Mouse (Mus musculus) cerebellum, adult 8-10 months (tissue): ENCODE measurements around the gene Hspa12b.

Experiments
- DNase-seq: peaks from one replicate; pipeline ENCODE4 v3.0.0; 2022

Gene Hspa12b

GRCm38 (mm10) chr2:131130849-131131248 is 3.8 kb downstream of the Hspa12b start:
- no peak for DNase-seq

GRCm38 (mm10) chr2:131132111-131132888 is 5.2 kb downstream of the Hspa12b start:
- no peak for DNase-seq

GRCm38 (mm10) chr2:131132930-131133547 is 6.0 kb downstream of the Hspa12b start, which contains the start of gene Gm11037:
TSS of gene Gm11037 (plus strand) at chr2:131133497.
- DNase-seq, result no peak

DNA sequence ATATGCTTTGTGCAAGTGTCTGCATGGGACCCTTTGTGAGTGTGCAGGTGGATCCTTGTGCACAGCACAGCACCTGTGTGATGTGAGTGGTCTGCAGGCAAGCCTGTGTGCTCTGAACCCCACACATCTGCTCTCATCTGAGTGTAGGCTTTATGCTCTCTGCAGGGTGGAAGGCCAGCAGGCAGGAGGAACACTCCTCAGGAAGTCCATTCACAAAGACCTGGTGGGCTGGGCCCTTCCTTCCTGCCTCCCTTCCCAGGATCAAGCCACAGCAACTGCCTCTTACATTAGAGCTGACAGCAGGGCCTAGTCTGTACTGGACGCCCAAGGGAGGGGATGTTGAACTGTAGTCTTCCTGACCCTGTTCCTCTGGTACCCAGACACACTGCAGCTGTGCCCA is 7.3 kb downstream of the Hspa12b start:
- DNase-seq, result no peak

- no peak for DNase-seq
Measured at GRCm38 (mm10) chr2:131134826-131135400, 7.8 kb downstream of the Hspa12b start.

- DNase-seq, result no peak
Measured at GRCm38 (mm10) chr2:131135521-131136139, 8.6 kb downstream of the Hspa12b start.

DNA sequence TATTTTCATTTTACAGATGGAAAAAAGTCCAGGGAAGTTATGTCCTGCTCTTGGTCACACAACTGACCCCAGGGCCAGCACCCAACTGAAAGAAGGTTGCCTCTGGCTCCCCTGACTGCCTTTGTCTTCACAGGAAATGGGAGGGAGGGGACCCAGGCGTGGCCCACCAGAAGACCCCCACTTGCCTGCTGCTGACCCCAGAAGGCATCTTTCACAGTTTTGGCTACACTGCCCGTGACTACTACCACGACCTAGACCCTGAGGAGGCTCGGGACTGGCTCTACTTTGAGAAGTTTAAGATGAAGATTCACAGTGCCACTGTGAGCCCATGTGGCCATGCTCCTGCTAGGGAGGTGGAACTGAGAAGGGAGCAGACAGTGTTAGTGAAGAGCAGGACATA is 11.2 kb downstream of the Hspa12b start:
- DNase-seq, result no peak

- DNase-seq, result no peak
Measured at GRCm38 (mm10) chr2:131138760-131139159, 11.7 kb downstream of the Hspa12b start.

GRCm38 (mm10) chr2:131139287-131139686 is 12.2 kb downstream of the Hspa12b start:
- no peak for DNase-seq

GRCm38 (mm10) chr2:131139886-131140532 is 12.9 kb downstream of the Hspa12b start:
- no peak for DNase-seq

GRCm38 (mm10) chr2:131140533-131140905 is 13.4 kb downstream of the Hspa12b start:
- no peak for DNase-seq

GRCm38 (mm10) chr2:131141336-131141986 is 14.4 kb downstream of the Hspa12b start:
- no peak for DNase-seq

- no peak for DNase-seq
Measured at GRCm38 (mm10) chr2:131142592-131142991, 15.5 kb downstream of the Hspa12b start.

DNA sequence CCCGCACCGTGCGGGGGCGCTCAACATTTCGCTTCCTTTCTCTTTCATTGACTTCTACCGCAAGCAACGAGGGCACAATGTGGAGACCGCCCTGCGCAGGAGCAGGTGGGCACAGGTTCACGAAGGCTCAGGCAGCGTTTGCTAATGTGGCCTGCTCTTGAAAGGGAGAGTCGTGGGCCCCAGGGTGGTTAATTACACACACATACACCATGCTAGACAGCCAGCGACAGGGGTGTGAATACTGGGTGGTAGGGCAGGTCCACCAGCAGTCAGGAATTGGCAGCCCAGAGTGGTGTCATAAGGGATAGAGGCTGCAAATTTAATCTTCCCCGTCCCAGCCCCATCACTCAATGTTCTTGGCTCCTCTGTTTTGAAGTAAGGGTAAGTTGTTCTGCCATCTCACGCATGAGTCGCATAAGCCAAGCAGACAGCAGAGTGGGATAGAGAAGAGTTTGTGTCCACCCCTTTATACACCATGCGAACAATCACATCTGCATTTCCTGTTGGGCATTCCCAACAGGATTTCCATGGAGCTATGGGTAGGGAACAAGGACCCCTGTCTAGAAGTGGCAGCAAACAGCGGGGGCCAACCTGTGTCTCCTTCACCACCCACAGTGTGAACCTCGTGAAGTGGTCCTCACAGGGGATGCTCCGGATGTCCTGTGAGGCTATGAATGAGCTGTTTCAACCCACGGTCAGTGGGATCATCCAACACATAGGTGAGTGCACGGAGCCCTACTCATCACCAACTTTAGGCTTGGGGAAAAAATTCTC is 16.1 kb downstream of the Hspa12b start:
- no peak for DNase-seq

- no peak for DNase-seq
Measured at GRCm38 (mm10) chr2:131145121-131145520, 18.0 kb downstream of the Hspa12b start.

GRCm38 (mm10) chr2:131145536-131145935 is 18.5 kb downstream of the Hspa12b start:
- DNase-seq, result no peak

GRCm38 (mm10) chr2:131146193-131147042 is 19.3 kb downstream of the Hspa12b start:
- no peak for DNase-seq

GRCm38 (mm10) chr2:131147043-131147365 is 19.9 kb downstream of the Hspa12b start:
- no peak for DNase-seq

DNA sequence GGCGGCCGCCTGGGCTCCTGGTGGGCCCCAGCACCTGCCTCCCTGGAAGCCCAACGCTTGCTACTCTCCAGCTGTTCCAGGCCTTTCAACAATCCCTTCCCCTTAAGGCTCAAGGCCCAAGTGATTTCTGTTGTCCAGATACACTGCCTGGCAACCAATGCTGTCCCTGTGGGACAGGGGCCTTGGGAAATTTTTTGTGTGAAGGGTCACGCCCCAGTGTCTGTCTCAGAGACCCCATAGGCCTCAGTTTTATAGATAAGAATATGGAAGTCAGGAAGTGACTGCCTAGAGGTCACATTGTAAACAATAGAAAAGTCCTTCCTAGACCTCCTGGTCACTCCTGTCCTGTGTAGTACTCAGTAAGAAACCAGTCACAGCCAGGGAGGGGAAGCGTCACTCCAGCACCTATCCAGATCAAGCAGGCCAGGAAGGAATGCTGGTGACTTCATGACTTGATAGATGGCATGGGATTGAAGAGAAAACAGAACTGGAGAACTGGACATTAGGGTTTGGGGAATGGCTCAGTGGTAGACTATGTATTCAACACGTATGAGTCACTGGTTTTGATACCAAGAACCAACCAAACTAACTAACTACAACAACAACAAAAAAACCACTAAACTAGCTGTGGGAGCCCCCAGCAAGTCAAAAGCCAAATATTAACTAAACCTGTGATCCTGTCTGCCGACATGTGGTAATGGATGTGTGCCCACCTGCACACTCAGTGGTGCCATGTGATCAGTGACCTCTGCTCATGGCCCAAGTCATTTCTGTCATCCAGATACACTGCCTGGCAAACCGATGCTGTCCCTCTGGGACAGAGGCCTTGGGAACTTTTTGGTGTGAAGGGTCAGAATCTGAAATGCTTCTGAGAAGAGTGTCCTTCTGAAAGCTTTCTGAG is 21.5 kb downstream of the Hspa12b start:
- DNase-seq, result no peak

DNA sequence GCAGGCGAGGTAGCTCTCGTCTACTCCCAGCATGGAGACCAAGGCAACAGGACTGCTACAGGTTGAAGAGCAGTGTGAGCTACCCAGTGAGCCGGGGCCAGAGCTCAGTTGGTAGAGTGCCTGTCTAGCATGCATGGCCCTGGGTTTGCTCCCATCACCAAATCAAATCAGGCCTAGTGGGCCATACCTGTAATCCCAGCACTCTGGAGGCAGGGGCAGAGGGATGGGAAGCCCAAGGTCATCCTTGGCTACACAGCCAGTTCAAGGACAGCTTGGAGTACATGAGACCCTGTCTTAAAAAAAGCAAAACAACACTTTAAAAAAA is 22.1 kb downstream of the Hspa12b start:
- no peak for DNase-seq
